Mouse (Mus musculus) 416B (cell line): ENCODE results near the gene Nos1ap.

Experiments
- DNase-seq: peaks from one replicate; pipeline ENCODE4 v3.0.0; 2011; ENCODE audit warnings: low read depth

Gene Nos1ap

GRCm38 (mm10) chr1:170459896-170460602, 129.6 kb downstream of the Nos1ap start:
- no peak for DNase-seq

GRCm38 (mm10) chr1:170457673-170458072, 132.0 kb downstream of the Nos1ap start:
- no peak for DNase-seq

DNA sequence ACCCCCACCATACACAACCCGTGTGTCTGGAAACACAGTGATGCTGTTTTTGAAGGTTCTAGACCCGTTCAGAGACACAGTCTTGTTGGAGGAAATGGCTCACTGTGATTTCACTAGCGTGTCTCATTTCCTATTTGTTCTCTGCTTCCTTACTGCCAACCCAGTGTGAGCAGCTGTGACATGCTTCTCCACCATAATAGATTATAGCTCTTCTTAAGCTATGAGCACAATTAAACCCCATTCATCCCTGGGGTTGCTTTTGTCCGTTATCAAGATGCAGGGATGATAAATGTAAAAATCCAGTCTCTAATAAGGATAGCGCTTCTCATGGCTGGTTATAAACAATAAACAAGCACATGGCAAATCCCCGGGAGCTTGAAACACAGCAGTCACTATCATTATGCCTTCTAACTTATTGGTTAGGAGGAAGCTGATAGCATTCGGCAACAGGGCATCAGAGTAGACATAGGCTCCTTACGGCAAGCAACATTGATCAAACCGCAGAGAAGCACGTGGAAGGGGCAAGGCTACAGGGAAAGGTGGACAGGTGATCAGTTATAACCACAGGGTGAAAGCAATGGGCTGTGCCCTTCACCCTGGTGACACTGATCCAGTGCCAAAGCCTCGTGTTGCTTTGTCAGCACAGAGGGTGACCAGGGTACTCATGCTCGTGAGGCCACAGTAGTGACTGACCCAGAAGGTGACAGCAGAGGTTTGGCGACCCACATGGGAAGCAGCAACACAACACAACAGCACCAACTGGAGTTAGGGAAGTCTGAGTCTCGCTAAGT, 133.6 kb downstream of the Nos1ap start:
- no peak for DNase-seq

- DNase-seq = no peak
These were observed 134.3 kb downstream of the Nos1ap start for GRCm38 (mm10) chr1:170455387-170455786.

- no peak for DNase-seq
These were observed 136.2 kb downstream of the Nos1ap start for GRCm38 (mm10) chr1:170453455-170453854.

DNA sequence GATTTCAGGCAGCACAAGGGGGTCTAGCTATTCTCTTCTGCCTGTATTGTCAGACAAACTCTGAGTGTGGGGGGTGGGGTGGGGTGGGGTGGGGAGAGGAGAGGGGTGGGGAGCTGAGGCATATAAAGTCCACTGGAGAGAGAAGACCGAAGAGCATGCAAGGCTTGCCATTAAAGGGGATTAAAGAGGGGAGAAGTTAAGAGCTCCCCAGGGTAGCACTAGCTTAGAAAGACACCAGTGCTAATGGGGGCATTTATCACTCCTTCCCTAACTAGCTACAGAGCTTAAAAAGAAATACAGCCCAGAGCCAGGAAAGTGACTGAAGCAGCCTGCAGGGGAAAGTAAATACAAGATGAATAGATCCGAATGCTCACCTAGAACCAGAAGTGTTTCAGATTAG, 141.4 kb downstream of the Nos1ap start:
- DNase-seq = no peak

DNA sequence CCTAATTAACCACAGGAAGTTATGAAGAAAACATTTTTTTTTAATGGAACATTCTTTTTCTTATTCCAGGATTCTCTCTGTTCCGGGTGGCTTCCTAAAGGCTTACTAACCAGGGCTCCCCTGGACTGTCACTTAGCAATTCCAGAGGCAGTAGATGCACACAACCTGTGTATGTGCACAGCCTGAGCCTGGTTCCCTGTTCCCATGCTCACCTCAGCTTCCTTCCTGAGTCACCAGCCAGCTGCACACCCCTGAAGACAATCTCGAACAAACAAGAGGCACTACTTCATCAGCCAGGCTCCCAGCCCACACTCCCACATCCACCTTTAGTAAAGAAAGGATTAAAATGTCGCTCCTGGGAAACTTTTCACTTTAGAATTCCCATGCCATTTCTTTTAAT, 144.2 kb downstream of the Nos1ap start:
- DNase-seq = no peak

DNA sequence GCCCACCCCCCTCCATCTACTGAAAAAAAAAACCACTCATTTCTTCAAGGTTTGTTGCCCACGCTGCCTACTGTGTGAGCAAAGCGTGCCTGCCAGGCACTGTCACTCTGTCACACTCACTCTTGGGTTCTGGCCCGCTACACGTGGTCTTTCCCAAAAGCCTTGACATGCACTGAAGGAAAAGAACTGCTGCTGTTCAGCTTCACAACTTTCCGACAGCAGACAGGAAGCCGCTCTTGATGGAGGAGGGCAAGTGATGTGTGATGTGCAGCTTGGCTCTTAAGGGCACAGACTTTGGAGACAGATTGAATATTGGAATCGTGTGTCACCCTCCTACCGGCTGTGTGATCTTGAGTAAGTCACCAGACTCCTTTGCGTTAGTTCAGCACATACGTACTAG, 149.3 kb downstream of the Nos1ap start:
- no peak for DNase-seq

GRCm38 (mm10) chr1:170438471-170439151, 151.1 kb downstream of the Nos1ap start:
- peak; percentile 60 for DNase-seq

- DNase-seq = no peak
These were observed 155.5 kb downstream of the Nos1ap start for GRCm38 (mm10) chr1:170434146-170434545.

DNA sequence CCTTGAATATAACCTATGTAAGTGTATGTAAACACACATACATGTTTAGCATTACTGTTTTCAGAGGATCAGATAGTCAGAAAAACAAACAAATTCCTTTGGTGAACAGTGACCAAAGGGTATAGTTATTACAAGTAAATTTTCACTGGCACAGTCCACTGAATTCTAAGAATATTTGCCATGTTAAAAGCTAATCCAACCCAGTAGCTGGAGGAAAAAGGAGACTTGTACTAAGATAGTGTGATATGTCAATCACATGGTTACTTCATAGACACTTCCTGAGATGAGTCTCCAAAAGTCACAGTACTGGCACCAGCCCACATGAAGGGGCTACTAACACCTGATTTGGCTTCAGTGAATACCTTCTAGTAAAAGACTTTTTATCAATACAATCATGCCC, 156.0 kb downstream of the Nos1ap start:
- no peak for DNase-seq

GRCm38 (mm10) chr1:170432288-170432687, 157.4 kb downstream of the Nos1ap start:
- no peak for DNase-seq

GRCm38 (mm10) chr1:170431312-170431711, 158.3 kb downstream of the Nos1ap start:
- no peak for DNase-seq

- no peak for DNase-seq
These were observed 159.0 kb downstream of the Nos1ap start for GRCm38 (mm10) chr1:170430660-170431059.

GRCm38 (mm10) chr1:170429656-170430055, 160.0 kb downstream of the Nos1ap start:
- DNase-seq = no peak

DNA sequence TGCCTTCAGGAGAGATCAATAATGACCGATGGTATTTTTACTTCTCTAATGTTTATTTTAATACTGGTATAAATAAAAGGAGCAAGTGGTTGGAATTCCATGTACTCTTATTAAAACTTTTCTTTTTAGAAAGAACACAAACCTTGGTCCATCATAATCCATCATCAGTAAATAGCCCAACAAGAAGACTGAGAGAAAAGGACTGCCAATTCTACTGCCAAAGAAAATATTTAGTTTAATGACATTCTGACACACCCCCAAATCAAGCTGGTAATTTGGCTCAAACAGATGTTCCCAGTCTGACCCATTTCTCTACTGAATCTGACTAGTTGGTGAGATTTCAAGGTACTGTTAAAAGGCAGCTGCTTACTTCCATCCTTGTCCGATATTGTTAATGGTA, 161.5 kb downstream of the Nos1ap start:
- DNase-seq = no peak

- DNase-seq = no peak
These were observed 165.3 kb downstream of the Nos1ap start for GRCm38 (mm10) chr1:170424258-170424889.

- no peak for DNase-seq
These were observed 166.6 kb downstream of the Nos1ap start for GRCm38 (mm10) chr1:170423048-170423447.

GRCm38 (mm10) chr1:170422188-170422587, 167.5 kb downstream of the Nos1ap start:
- no peak for DNase-seq

DNA sequence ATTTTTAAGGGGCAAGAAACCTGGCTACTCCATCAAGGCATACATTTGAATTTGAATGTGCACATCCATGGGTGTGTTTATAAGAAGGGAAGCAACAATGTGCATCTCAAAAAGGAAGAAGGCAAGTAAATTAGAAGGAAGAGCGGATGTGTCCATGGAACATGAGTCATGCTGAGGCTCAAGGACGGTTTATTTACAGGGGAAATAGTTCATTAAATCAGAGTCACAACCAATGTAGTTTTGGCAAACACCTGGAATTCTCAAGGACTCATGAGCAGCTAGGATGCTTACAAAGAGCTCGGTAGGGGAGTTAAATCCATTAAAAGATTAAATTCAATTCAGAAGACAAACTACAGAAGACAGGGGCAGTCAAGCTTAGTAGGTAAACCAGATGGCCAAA, 169.7 kb downstream of the Nos1ap start:
- no peak for DNase-seq

- DNase-seq = peak; percentile 25
These were observed 171.5 kb downstream of the Nos1ap start for GRCm38 (mm10) chr1:170418131-170418530.

- DNase-seq = peak; percentile 67
These were observed 172.7 kb downstream of the Nos1ap start for GRCm38 (mm10) chr1:170416967-170417366.
